Mouse (Mus musculus): Measurements from ENCODE around the gene Kcnq4.

DNA sequence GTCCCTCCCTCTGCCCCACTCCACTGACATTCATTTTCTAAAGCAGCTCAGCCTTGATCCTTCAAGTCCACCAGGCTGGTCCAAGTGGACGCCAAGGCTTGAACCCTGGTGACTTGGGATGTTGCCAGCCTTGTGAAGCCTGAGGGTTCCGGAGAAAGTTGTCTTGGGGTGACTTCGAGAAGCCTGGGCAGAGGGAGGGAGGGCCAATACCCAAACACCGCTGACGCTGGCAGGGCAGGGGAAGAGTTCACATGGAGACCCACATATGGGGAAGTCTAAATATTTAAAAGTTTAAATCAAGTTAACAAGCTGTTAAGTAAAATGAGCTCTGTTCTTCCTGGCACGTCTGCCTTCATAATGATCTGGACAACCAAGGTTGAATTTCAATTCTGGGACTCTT is 15.7 kb downstream of the Kcnq4 start:
- TF ChIP-seq ZC3H11A (IDR thresholded peaks at IDR 0.05; ENCODE audit: borderline replicate concordance, low read depth, low read length) (no peak), MAFK (IDR thresholded peaks at IDR 0.05; ENCODE audit: insufficient read depth, low read depth, low read length) (no peak), CHD2 (IDR thresholded peaks at IDR 0.05; ENCODE audit: low read depth, low read length) (no peak)

All from ES-E14 (cell line).